Mouse (Mus musculus): ENCODE results near the gene D17H6S53E.

DNA sequence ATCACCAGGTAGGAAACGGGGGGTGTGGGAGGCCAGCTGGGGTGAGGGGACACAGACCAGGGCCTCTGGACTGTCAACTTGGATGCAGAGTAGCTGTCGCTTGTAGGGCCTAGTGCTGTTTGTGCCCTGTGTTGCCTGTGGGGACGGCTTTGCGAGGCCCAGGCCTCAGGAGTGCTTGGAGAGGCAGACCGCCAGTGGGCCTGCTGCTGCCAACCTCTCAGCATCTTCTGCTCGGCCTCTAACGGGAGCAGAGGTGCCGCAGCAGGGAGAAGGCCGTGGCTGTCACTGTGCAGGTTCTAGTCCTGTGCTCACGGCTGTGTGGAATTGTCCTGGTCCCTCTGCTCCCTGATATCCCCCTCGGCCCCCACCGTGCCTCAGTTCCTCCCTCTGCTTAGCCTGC is 29.6 kb upstream of the D17H6S53E start:
- TF ChIP-seq CTCF (IDR thresholded peaks at IDR 0.05; ENCODE audit: control insufficient read depth, insufficient read depth, low read length) (no peak), POLR2A (IDR thresholded peaks at IDR 0.05; ENCODE audit: borderline replicate concordance, control insufficient read depth, low read depth, low read length) (no peak; the same call in 1 of the 2 replicates)

Measured in bone marrow, adult 2 months (tissue).